Mouse (Mus musculus) heart, embryonic 14.5 days (tissue): Measurements from ENCODE around the gene Lpin1. TPM values are rescaled to one million over a fixed set of nuclear protein-coding genes. Genes with fewer than 3 reads are reported as not detected.

Source experiments
- ATAC-seq: fragments of 200-750 bp; cut with Nextera tagmentation; 2 replicates; pipeline ENCODE4 v1.8.0; 2017; ENCODE audit warnings: low read depth, moderate TSS enrichment; ENCODE audit not compliant: insufficient number of reproducible peaks, insufficient read depth, low FRiP score
- H3K27ac ChIP-seq, 2 experiments: fragments of 200-500 bp in 1 of 2; fragments of 300-500 bp in 1 of 2; sonication (generic) in 1 of 2; replicated peaks in 1 of 2; 2 replicates each; pipeline ENCODE4 v1.5.1; 2012 to 2014; ENCODE audit warnings: low read depth in 2 of 2, low read length in 2 of 2, control low read depth in 1 of 2, mild to moderate bottlenecking in 1 of 2, mixed read lengths in 1 of 2; ENCODE audit not compliant: control insufficient read depth in 1 of 2, insufficient read depth in 1 of 2
- H3K27me3 ChIP-seq: fragments of 300-500 bp; sonication (generic); 2 replicates; pipeline ENCODE4 v1.6.1; 2014; ENCODE audit warnings: mild to moderate bottlenecking, low read length, control low read depth; ENCODE audit not compliant: control insufficient read depth, insufficient read depth
- H3K36me3 ChIP-seq: fragments of 300-500 bp; sonication (generic); 2 replicates; pipeline ENCODE4 v1.6.1; 2014; ENCODE audit warnings: mild to moderate bottlenecking, control low read depth, low read length, mixed read lengths; ENCODE audit not compliant: control insufficient read depth, insufficient read depth
- H3K4me1 ChIP-seq, 2 experiments: fragments of 200-500 bp in 1 of 2; fragments of 300-500 bp in 1 of 2; sonication (generic) in 1 of 2; 2 replicates each; pipeline ENCODE4 v1.6.1; 2012 to 2014; ENCODE audit warnings: low read length in 2 of 2, control low read depth in 1 of 2, mixed read lengths in 1 of 2; ENCODE audit not compliant: control insufficient read depth in 2 of 2, insufficient read depth in 2 of 2
- H3K4me2 ChIP-seq: fragments of 300-500 bp; sonication (generic); 2 replicates; pipeline ENCODE4 v1.6.1; 2014; ENCODE audit warnings: mild to moderate bottlenecking, low read length
- H3K4me3 ChIP-seq, 2 experiments: fragments of 200-500 bp in 1 of 2; fragments of 300-500 bp in 1 of 2; sonication (generic) in 1 of 2; 2 replicates each; pipeline ENCODE4 v1.5.1; 2012 to 2014; ENCODE audit warnings: low read length in 2 of 2, mild to moderate bottlenecking in 2 of 2, control low read depth in 1 of 2, low read depth in 1 of 2, moderate library complexity in 1 of 2; ENCODE audit not compliant: control insufficient read depth in 1 of 2, insufficient read depth in 1 of 2
- H3K9ac ChIP-seq: fragments of 300-500 bp; sonication (generic); 2 replicates; pipeline ENCODE4 v1.6.1; 2014; ENCODE audit warnings: mild to moderate bottlenecking, low read length
- H3K9me3 ChIP-seq: fragments of 300-500 bp; sonication (generic); 2 replicates; pipeline ENCODE4 v1.6.1; 2016; ENCODE audit warnings: low read length, control low read depth; ENCODE audit not compliant: control insufficient read depth
- WGBS: fragments of 180-500 bp; shearing (Covaris S2); extraction: QIAGEN DNeasy Blood & Tissue Kit; methylation state at CpG from one replicate; pipeline ENCODE4 v1.1.7; 2014; 5-methylcytosine and 5-hydroxymethylcytosine counted together
- polyA plus RNA-seq: library from polyadenylated mRNA; unstranded; fragments of >200 nt; fragmentation: Nextera tagmentation; extraction: Ambion mirVana; gene quantifications from 2 replicates; pipeline ENCODE4 v1.2.1, GENCODE M21; 2014

Lpin1 gene
- polyA plus RNA-seq, 1 experiment from 2014 or later, result 7.4 TPM

DNA sequence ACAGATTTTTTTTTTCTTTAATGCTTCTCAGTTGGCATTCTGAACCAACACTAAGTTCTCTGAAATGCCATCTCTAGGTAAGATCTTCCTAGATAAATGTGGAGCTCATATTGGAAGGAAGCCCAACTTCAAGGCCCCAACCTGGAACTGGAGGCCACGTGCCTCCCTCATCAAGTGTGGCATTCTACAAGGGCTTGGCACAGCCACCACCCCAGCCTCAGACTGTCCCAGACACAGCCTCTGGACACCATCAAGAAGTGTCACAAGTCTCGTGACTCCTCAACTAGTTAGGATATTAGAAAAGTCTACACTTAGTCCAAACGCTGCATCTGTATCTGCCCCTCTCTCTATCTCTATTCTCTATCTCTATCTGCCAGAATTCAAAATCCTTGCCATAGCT, 25.8 kb downstream of the Lpin1 start:
- no peak for ATAC-seq
- Histone ChIP-seq H3K4me2 (no peak overlapping the region), H3K36me3 (peaks cover 3% of the 10 kb centered on the region), H3K9me3 (no peaks in the 10 kb centered on the region), H3K27ac (no peak overlapping the region), H3K4me1 (peaks cover 20 to 40% of the 10 kb centered on the region in 2 experiments), H3K27me3 (no peaks in the 10 kb centered on the region), H3K9ac (no peak overlapping the region), H3K4me3 (no peak overlapping the region)
- 46% methylated on average over 3 of the region's 3 CpGs for WGBS

GRCm38 (mm10) chr12:16584035-16584682, 26.6 kb downstream of the Lpin1 start:
- Histone ChIP-seq H3K27ac (peak overlapping the region in 1 of 2 experiments; percentile 42; a peak in 1 of 4 replicates), H3K4me1 (peaks cover 20 to 37% of the 10 kb centered on the region in 2 experiments), H3K4me2 (peak overlapping the region; percentile 21), H3K36me3 (peaks cover 11% of the 10 kb centered on the region), H3K27me3 (no peaks in the 10 kb centered on the region), H3K9me3 (no peaks in the 10 kb centered on the region), H3K9ac (0 out of 2 replicates have a peak overlapping the region, but pooled peaks have one; percentile 1), H3K4me3 (no peak overlapping the region)
- no peak for ATAC-seq
- WGBS, result 36% methylated on average over 14 of the region's 14 CpGs

GRCm38 (mm10) chr12:16583313-16583712, 27.5 kb downstream of the Lpin1 start:
- no peak overlapping the region for H3K9ac ChIP-seq
- no peaks in the 10 kb centered on the region for H3K27me3 ChIP-seq
- H3K4me2 ChIP-seq, result no peak overlapping the region
- H3K4me1 ChIP-seq, result peaks cover 16 to 31% of the 10 kb centered on the region in 2 experiments
- no peak overlapping the region for H3K27ac ChIP-seq
- peaks cover 13% of the 10 kb centered on the region for H3K36me3 ChIP-seq
- no peak for ATAC-seq
- WGBS, result 82% methylated on average over 3 of the region's 3 CpGs
- H3K9me3 ChIP-seq, result no peaks in the 10 kb centered on the region
- H3K4me3 ChIP-seq, result no peak overlapping the region

DNA sequence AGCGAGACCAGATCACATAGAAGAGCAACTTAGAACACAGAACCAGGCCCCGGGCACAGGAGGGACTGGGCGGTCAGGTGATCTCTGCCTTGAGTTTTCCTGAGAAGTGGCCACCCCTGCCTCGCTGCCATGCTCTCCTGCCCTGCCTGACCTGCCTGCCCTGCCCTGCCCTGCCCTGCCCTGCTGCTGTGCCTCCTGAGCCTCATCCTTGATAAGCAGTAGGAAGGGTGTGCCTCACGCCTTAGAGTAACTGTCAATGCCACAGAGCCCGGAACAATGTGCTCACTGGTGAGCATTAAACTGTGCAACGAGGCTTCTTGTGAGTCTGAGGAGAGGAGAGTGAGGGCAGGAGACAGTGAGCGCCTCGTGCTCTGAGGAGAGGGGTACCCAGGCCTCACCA, 30.5 kb downstream of the Lpin1 start:
- no peak overlapping the region for H3K4me2 ChIP-seq
- WGBS, result 71% methylated on average over 9 of the region's 9 CpGs
- H3K27ac ChIP-seq, result no peak overlapping the region
- H3K36me3 ChIP-seq, result peaks cover 24% of the 10 kb centered on the region
- no peak for ATAC-seq
- H3K9ac ChIP-seq, result no peak overlapping the region
- H3K27me3 ChIP-seq, result no peaks in the 10 kb centered on the region
- peaks cover 19 to 37% of the 10 kb centered on the region in 2 experiments for H3K4me1 ChIP-seq
- no peaks in the 10 kb centered on the region for H3K9me3 ChIP-seq
- H3K4me3 ChIP-seq, result no peak overlapping the region

- H3K27me3 ChIP-seq, result no peaks in the 10 kb centered on the region
- no peaks in the 10 kb centered on the region for H3K9me3 ChIP-seq
- H3K4me2 ChIP-seq, result no peak overlapping the region
- H3K4me1 ChIP-seq, result peaks cover 10 to 18% of the 10 kb centered on the region in 2 experiments
- 0 out of 2 replicates have a peak, but pooled peaks have one; percentile 28 for ATAC-seq
- peak overlapping the region in 1 of 2 experiments; percentile 15; a peak in 1 of 4 replicates for H3K27ac ChIP-seq
- H3K36me3 ChIP-seq, result peaks cover 45% of the 10 kb centered on the region
- H3K4me3 ChIP-seq, result no peak overlapping the region
- WGBS, result 40% methylated on average over 9 of the region's 9 CpGs
- H3K9ac ChIP-seq, result peak overlapping the region; percentile 34; the same call in 1 of the 2 replicates
Observed at GRCm38 (mm10) chr12:16577665-16578233, 33.0 kb downstream of the Lpin1 start.

DNA sequence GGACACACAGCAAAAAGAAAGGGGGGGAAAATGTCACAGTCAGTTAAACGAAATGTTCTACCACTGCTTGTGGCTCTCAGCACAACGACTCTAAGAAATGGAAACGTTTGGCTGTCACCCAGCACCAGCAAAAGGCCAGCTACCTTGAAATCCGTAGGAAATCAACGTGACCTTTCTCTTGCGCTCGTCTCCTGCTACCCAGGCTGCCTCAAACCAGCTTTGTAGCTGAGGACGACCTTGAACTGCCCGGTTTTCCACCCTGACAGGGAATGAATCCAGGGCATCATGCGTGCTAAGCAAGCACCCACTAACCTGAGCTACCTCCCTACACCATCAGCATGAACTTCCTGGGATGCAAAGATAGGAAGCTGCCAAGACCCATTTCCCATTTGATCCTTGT, 39.5 kb downstream of the Lpin1 start:
- H3K4me1 ChIP-seq, result peaks cover 9 to 15% of the 10 kb centered on the region in 2 experiments
- no peak for ATAC-seq
- H3K27me3 ChIP-seq, result no peaks in the 10 kb centered on the region
- no peak overlapping the region for H3K4me2 ChIP-seq
- no peak overlapping the region for H3K4me3 ChIP-seq
- no peak overlapping the region for H3K27ac ChIP-seq
- no peaks in the 10 kb centered on the region for H3K9me3 ChIP-seq
- H3K9ac ChIP-seq, result no peak overlapping the region
- peaks cover 49% of the 10 kb centered on the region for H3K36me3 ChIP-seq
- 76% methylated on average over 10 of the region's 10 CpGs for WGBS

- WGBS, result 77% methylated on average over 10 of the region's 10 CpGs
- H3K27ac ChIP-seq, result no peak overlapping the region
- no peak for ATAC-seq
- peaks cover 47% of the 10 kb centered on the region for H3K36me3 ChIP-seq
- no peak overlapping the region for H3K4me2 ChIP-seq
- no peak overlapping the region for H3K9ac ChIP-seq
- H3K4me1 ChIP-seq, result peaks cover 9 to 15% of the 10 kb centered on the region in 2 experiments
- no peak overlapping the region for H3K4me3 ChIP-seq
- H3K27me3 ChIP-seq, result no peaks in the 10 kb centered on the region
- no peaks in the 10 kb centered on the region for H3K9me3 ChIP-seq
Observed at GRCm38 (mm10) chr12:16570371-16571060, 40.2 kb downstream of the Lpin1 start.
